Mouse (Mus musculus): Measurements from ENCODE around the gene Cacng7. TPM values are rescaled to one million over a fixed set of nuclear protein-coding genes. Genes with fewer than 3 reads are reported as not detected.

Gene Cacng7
- polyA plus RNA-seq, 1 experiment from 2014 or later, result 3.4 TPM

- ATAC-seq (ENCODE audit: low FRiP score), result no peak
- H3K4me1 ChIP-seq, result peaks cover 43% of the 10 kb centered on the region
- peak overlapping the region; percentile 28; the same call in 1 of the 2 replicates for H3K27ac ChIP-seq (replicated peaks)
Observed at GRCm38 (mm10) chr7:3292791-3293190, 40.0 kb upstream of the Cacng7 start.

GRCm38 (mm10) chr7:3294794-3295193, 38.0 kb upstream of the Cacng7 start:
- WGBS, result 95% methylated on average over 1 of the region's 1 CpGs
- Histone ChIP-seq H3K36me3 (peaks cover 51% of the 10 kb centered on the region), H3K4me3 (replicated peaks) (no peak overlapping the region)

More at GRCm38 (mm10) chr7:3292791-3293190, 40.0 kb upstream of the Cacng7 start:
- WGBS, result 3% methylated on average over 12 of the region's 14 CpGs
- Histone ChIP-seq H3K27me3 (replicated peaks) (no peaks in the 10 kb centered on the region), H3K4me3 (replicated peaks) (peak overlapping the region; percentile 28), H3K36me3 (peaks cover 37% of the 10 kb centered on the region), H3K9me3 (replicated peaks) (no peaks in the 10 kb centered on the region), H3K9ac (replicated peaks) (peak overlapping the region; percentile 42), H3K4me2 (peak overlapping the region; percentile 69)

GRCm38 (mm10) chr7:3295321-3296110, 37.2 kb upstream of the Cacng7 start:
- H3K9ac ChIP-seq (replicated peaks), result no peak overlapping the region
- no peaks in the 10 kb centered on the region for H3K27me3 ChIP-seq (replicated peaks)
- H3K4me1 ChIP-seq, result peaks cover 36% of the 10 kb centered on the region
- 89% methylated on average over 5 of the region's 5 CpGs for WGBS
- H3K9me3 ChIP-seq (replicated peaks), result no peaks in the 10 kb centered on the region
- H3K27ac ChIP-seq (replicated peaks), result no peak overlapping the region
- peaks cover 51% of the 10 kb centered on the region for H3K36me3 ChIP-seq
- ATAC-seq (ENCODE audit: low FRiP score), result no peak
- no peak overlapping the region for H3K4me2 ChIP-seq
- no peak overlapping the region for H3K4me3 ChIP-seq (replicated peaks)

More at GRCm38 (mm10) chr7:3294794-3295193, 38.0 kb upstream of the Cacng7 start:
- no peak overlapping the region for H3K9ac ChIP-seq (replicated peaks)
- H3K27ac ChIP-seq (replicated peaks), result no peak overlapping the region
- no peak for ATAC-seq (ENCODE audit: low FRiP score)
- H3K9me3 ChIP-seq (replicated peaks), result no peaks in the 10 kb centered on the region
- no peaks in the 10 kb centered on the region for H3K27me3 ChIP-seq (replicated peaks)
- H3K4me1 ChIP-seq, result peaks cover 41% of the 10 kb centered on the region
- no peak overlapping the region for H3K4me2 ChIP-seq

GRCm38 (mm10) chr7:3296711-3297110, 36.0 kb upstream of the Cacng7 start:
- no peak overlapping the region for H3K9ac ChIP-seq (replicated peaks)
- no peak overlapping the region for H3K4me3 ChIP-seq (replicated peaks)
- peaks cover 51% of the 10 kb centered on the region for H3K36me3 ChIP-seq
- H3K4me2 ChIP-seq, result no peak overlapping the region
- peaks cover 26% of the 10 kb centered on the region for H3K4me1 ChIP-seq
- no peaks in the 10 kb centered on the region for H3K9me3 ChIP-seq (replicated peaks)
- H3K27ac ChIP-seq (replicated peaks), result no peak overlapping the region
- no peak for ATAC-seq (ENCODE audit: low FRiP score)
- 93% methylated on average over 16 of the region's 16 CpGs for WGBS
- H3K27me3 ChIP-seq (replicated peaks), result peaks cover 6% of the 10 kb centered on the region

- Histone ChIP-seq H3K36me3 (peaks cover 41% of the 10 kb centered on the region), H3K9me3 (replicated peaks) (no peaks in the 10 kb centered on the region), H3K27ac (replicated peaks) (no peak overlapping the region), H3K27me3 (replicated peaks) (peaks cover 18% of the 10 kb centered on the region), H3K9ac (replicated peaks) (no peak overlapping the region), H3K4me3 (replicated peaks) (no peak overlapping the region), H3K4me2 (no peak overlapping the region), H3K4me1 (peaks cover 46% of the 10 kb centered on the region)
- 59% methylated on average over 7 of the region's 7 CpGs for WGBS
- no peak for ATAC-seq (ENCODE audit: low FRiP score)
Observed at GRCm38 (mm10) chr7:3299941-3300617, 32.7 kb upstream of the Cacng7 start.

- WGBS, result 76% methylated on average over 8 of the region's 8 CpGs
- H3K4me1 ChIP-seq, result peaks cover 46% of the 10 kb centered on the region
- no peak overlapping the region for H3K27ac ChIP-seq (replicated peaks)
- no peaks in the 10 kb centered on the region for H3K9me3 ChIP-seq (replicated peaks)
- ATAC-seq (ENCODE audit: low FRiP score), result no peak
- H3K27me3 ChIP-seq (replicated peaks), result peaks cover 26% of the 10 kb centered on the region
- no peak overlapping the region for H3K4me3 ChIP-seq (replicated peaks)
- H3K4me2 ChIP-seq, result no peak overlapping the region
- peaks cover 31% of the 10 kb centered on the region for H3K36me3 ChIP-seq
- no peak overlapping the region for H3K9ac ChIP-seq (replicated peaks)
Observed at GRCm38 (mm10) chr7:3300891-3301627, 31.7 kb upstream of the Cacng7 start.

GRCm38 (mm10) chr7:3301628-3302555, 30.9 kb upstream of the Cacng7 start:
- Histone ChIP-seq H3K4me2 (peak overlapping the region; percentile 95), H3K9me3 (replicated peaks) (no peaks in the 10 kb centered on the region), H3K4me1 (peaks cover 46% of the 10 kb centered on the region), H3K9ac (replicated peaks) (peak overlapping the region; percentile 43; the same call in 1 of the 2 replicates), H3K27me3 (replicated peaks) (peaks cover 30% of the 10 kb centered on the region), H3K27ac (replicated peaks) (no peak overlapping the region; the same call in 1 of the 2 replicates), H3K4me3 (replicated peaks) (peak overlapping the region; percentile 45), H3K36me3 (peaks cover 23% of the 10 kb centered on the region)
- ATAC-seq (ENCODE audit: low FRiP score), result peak; percentile 23; the same call in 1 of the 2 replicates
- 8% methylated on average over 33 of the region's 33 CpGs for WGBS

GRCm38 (mm10) chr7:3302556-3303275, 30.0 kb upstream of the Cacng7 start:
- peak; percentile 13 for ATAC-seq (ENCODE audit: low FRiP score)
- 2% methylated on average over 16 of the region's 16 CpGs for WGBS
- H3K9me3 ChIP-seq (replicated peaks), result no peaks in the 10 kb centered on the region
- peaks cover 15% of the 10 kb centered on the region; the same call in 1 of the 2 replicates for H3K36me3 ChIP-seq
- H3K27ac ChIP-seq (replicated peaks), result no peak overlapping the region
- peaks cover 45% of the 10 kb centered on the region for H3K4me1 ChIP-seq
- H3K4me2 ChIP-seq, result peak overlapping the region; percentile 95
- H3K9ac ChIP-seq (replicated peaks), result peak overlapping the region; percentile 43
- peaks cover 30% of the 10 kb centered on the region for H3K27me3 ChIP-seq (replicated peaks)
- peak overlapping the region; percentile 45 for H3K4me3 ChIP-seq (replicated peaks)

GRCm38 (mm10) chr7:3303276-3303781, 29.4 kb upstream of the Cacng7 start:
- peak overlapping the region; percentile 95 for H3K4me2 ChIP-seq
- H3K27ac ChIP-seq (replicated peaks), result no peak overlapping the region
- H3K9me3 ChIP-seq (replicated peaks), result no peaks in the 10 kb centered on the region
- ATAC-seq (ENCODE audit: low FRiP score), result peak; percentile 58
- WGBS, result under 1% methylated on average over 21 of the region's 29 CpGs
- peaks cover 40% of the 10 kb centered on the region for H3K4me1 ChIP-seq
- peaks cover 30% of the 10 kb centered on the region for H3K27me3 ChIP-seq (replicated peaks)
- H3K4me3 ChIP-seq (replicated peaks), result peak overlapping the region; percentile 45
- 0 out of 2 replicates have a peak, but pooled peaks cover 9% of the 10 kb centered on the region for H3K36me3 ChIP-seq
- H3K9ac ChIP-seq (replicated peaks), result peak overlapping the region; percentile 47

GRCm38 (mm10) chr7:3303789-3304188, 29.0 kb upstream of the Cacng7 start:
- peaks cover 37% of the 10 kb centered on the region for H3K4me1 ChIP-seq
- H3K4me2 ChIP-seq, result peak overlapping the region; percentile 95
- ATAC-seq (ENCODE audit: low FRiP score), result peak; percentile 42
- 0 out of 2 replicates have a peak, but pooled peaks cover 5% of the 10 kb centered on the region for H3K36me3 ChIP-seq
- 4% methylated on average over 12 of the region's 12 CpGs for WGBS
- peak overlapping the region; percentile 47 for H3K9ac ChIP-seq (replicated peaks)
- H3K27me3 ChIP-seq (replicated peaks), result peaks cover 30% of the 10 kb centered on the region
- no peak overlapping the region for H3K27ac ChIP-seq (replicated peaks)
- no peaks in the 10 kb centered on the region for H3K9me3 ChIP-seq (replicated peaks)
- H3K4me3 ChIP-seq (replicated peaks), result peak overlapping the region; percentile 45
